8 mouse cellular contexts compared by ENCODE assay signal in the genomic region with DNA sequence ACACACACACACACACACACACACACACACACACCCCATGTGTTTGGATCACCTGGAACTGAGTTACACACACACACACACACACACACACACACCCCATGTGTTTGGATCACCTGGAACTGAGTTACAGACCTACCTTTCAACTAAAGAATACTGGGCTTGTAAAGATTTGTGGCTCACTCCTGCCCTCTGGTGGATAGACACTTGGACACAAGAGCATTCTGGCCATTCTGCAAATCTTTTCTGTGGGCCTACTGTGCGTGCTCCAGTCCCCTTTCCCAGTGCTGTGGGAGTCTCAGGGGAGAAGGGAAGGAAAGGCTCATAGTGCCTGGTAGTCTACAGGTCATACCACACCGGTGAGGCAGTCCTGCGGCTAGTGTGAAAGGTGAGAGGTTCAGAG. TPM values are rescaled to one million over a fixed set of nuclear protein-coding genes. Genes with fewer than 3 reads are reported as not detected.
DNase-seq lines count a peak whose midpoint lies in the region; ATAC-seq and TF ChIP-seq lines count a peak whose summit lies in the region.
"Had no signal": no experiment of that assay in that cellular context is flagged by ENCODE, and none has a peak within 500 bp of the region (broad histone marks: within the 10 kb centered on the region; RNA-seq: fewer than 3 reads in every experiment).

No protein-coding gene starts in this region.

- H3K9me3 ChIP-seq in kidney, embryonic 14.5 days (ENCODE audit: control insufficient read depth, low read length) = no peaks in the 10 kb centered on the region
- no peaks in the 10 kb centered on the region for H3K9me3 ChIP-seq in liver, embryonic 16.5 days (replicated peaks; ENCODE audit: control insufficient read depth, low read length)
- H3K9me3 ChIP-seq: heart, embryonic 13.5 days had no signal

- H3K27me3 ChIP-seq in testis, adult 2 months (ENCODE audit: control insufficient read depth, insufficient read depth, low read length) = no peaks in the 10 kb centered on the region
- no peaks in the 10 kb centered on the region for H3K27me3 ChIP-seq in kidney, embryonic 14.5 days (ENCODE audit: control insufficient read depth, insufficient read depth, low read length)
- H3K27me3 ChIP-seq in liver, embryonic 16.5 days (ENCODE audit: control insufficient read depth, insufficient read depth, low read depth, low read length) = no peaks in the 10 kb centered on the region
- H3K27me3 ChIP-seq: heart, embryonic 13.5 days had no signal

- DNase-seq in testis, postnatal 14 days (ENCODE audit: low spot score) = no peak
- DNase-seq in adrenal gland, postnatal 25 days = peak; percentile 49
- peak; percentile 58 for DNase-seq in fibroblast of lung, adult 2 months (ENCODE audit: low read depth)
- peak; percentile 55 for DNase-seq in retina, postnatal 7 days (ENCODE audit: low read depth, low spot score)

- no peak overlapping the region for H3K4me3 ChIP-seq in testis, adult 2 months (ENCODE audit: control insufficient read depth, low read depth, low read length)
- no peak overlapping the region for H3K4me3 ChIP-seq in kidney, embryonic 14.5 days (ENCODE audit: low read length)
- H3K4me3 ChIP-seq in liver, embryonic 16.5 days (ENCODE audit: low read depth, low read length) = no peak overlapping the region
- H3K4me3 ChIP-seq: heart, embryonic 13.5 days had no signal

- H3K36me3 ChIP-seq in testis, adult 2 months (ENCODE audit: control insufficient read depth, insufficient read depth, low read length) = peaks cover 3% of the 10 kb centered on the region
- H3K36me3 ChIP-seq in kidney, embryonic 14.5 days (ENCODE audit: control insufficient read depth, insufficient read depth, low read length) = peaks cover 48% of the 10 kb centered on the region
- H3K36me3 ChIP-seq in liver, embryonic 16.5 days (ENCODE audit: control insufficient read depth, insufficient read depth) = peaks cover 32% of the 10 kb centered on the region

- TF ChIP-seq POLR2A in testis, adult 2 months (IDR thresholded peaks at IDR 0.05; ENCODE audit: control insufficient read depth, low read depth, low read length) = no peak

- H3K27ac ChIP-seq in testis, adult 2 months (ENCODE audit: control insufficient read depth, insufficient read depth, low read depth, low read length) = no peak overlapping the region
- H3K27ac ChIP-seq in kidney, embryonic 14.5 days (ENCODE audit: low read depth, low read length) = no peak overlapping the region
- no peak overlapping the region for H3K27ac ChIP-seq in liver, embryonic 16.5 days (ENCODE audit: low read length)
- H3K27ac ChIP-seq: heart, embryonic 13.5 days had no signal

- WGBS in kidney, embryonic 14.5 days = 53% methylated on average over 3 of the region's 3 CpGs
- WGBS in liver, embryonic 16.5 days (ENCODE audit: insufficient replicate concordance) = 44% methylated on average over 3 of the region's 3 CpGs

- no peak overlapping the region for H3K4me2 ChIP-seq in kidney, embryonic 14.5 days (replicated peaks; ENCODE audit: low read depth, low read length)
- H3K4me2 ChIP-seq in liver, embryonic 16.5 days (ENCODE audit: low read depth, low read length) = no peak overlapping the region
- H3K4me2 ChIP-seq: heart, embryonic 13.5 days had no signal

- peak; percentile 18; the same call in 1 of the 2 replicates for ATAC-seq in kidney, embryonic 14.5 days (ENCODE audit: low FRiP score, low TSS enrichment)
- ATAC-seq in liver, embryonic 16.5 days (ENCODE audit: low read depth) = peak; percentile 20; the same call in 1 of the 2 replicates

- 0 out of 2 replicates have a peak, but pooled peaks have one; percentile 10 for TF ChIP-seq CTCF in testis, adult 2 months (IDR thresholded peaks at IDR 0.05; ENCODE audit: control insufficient read depth, insufficient read depth, insufficient replicate concordance, low read depth, low read length)

- H3K4me1 ChIP-seq in testis, adult 2 months (ENCODE audit: control insufficient read depth, insufficient read depth, low read length) = no peaks in the 10 kb centered on the region
- H3K4me1 ChIP-seq in kidney, embryonic 14.5 days (ENCODE audit: control insufficient read depth, insufficient read depth, low read length) = no peaks in the 10 kb centered on the region
- H3K4me1 ChIP-seq in liver, embryonic 16.5 days (ENCODE audit: control insufficient read depth, low read depth, low read length) = no peaks in the 10 kb centered on the region; the same call in 1 of the 2 replicates

- H3K9ac ChIP-seq in kidney, embryonic 14.5 days (ENCODE audit: low read depth, low read length) = no peak overlapping the region
- no peak overlapping the region for H3K9ac ChIP-seq in liver, embryonic 16.5 days (ENCODE audit: low read depth, low read length)
- H3K9ac ChIP-seq: heart, embryonic 13.5 days had no signal

RNA-seq across cellular contexts. Expression of a gene that starts 6.2 kb away (rescaled TPM):
- polyA plus RNA-seq in testis, adult 2 months (2012; rRNA removed) = 11.4 and 12.5 TPM in 2 replicates
- total RNA-seq in adrenal gland, postnatal 25 days (2021) = 17.7 and 22.4 TPM in 2 replicates
- polyA plus RNA-seq in kidney, embryonic 14.5 days (2014; fragmentation: Nextera tagmentation; extraction: Ambion mirVana) = 5.6 and 8.7 TPM in 2 replicates
- 8.0 and 8.9 TPM in 2 replicates for polyA plus RNA-seq in liver, embryonic 16.5 days (2015; fragmentation: Nextera tagmentation; extraction: Ambion mirVana)

RNA-seq across cellular contexts. Expression of a gene that starts 12.6 kb away (rescaled TPM):
- 38.1 and 40.6 TPM in 2 replicates for polyA plus RNA-seq in testis, adult 2 months (2012; rRNA removed)
- 190 and 202 TPM in 2 replicates for total RNA-seq in adrenal gland, postnatal 25 days (2021)
- 366 and 377 TPM in 2 replicates for polyA plus RNA-seq in kidney, embryonic 14.5 days (2014; fragmentation: Nextera tagmentation; extraction: Ambion mirVana)
- 104 and 106 TPM in 2 replicates for polyA plus RNA-seq in liver, embryonic 16.5 days (2015; fragmentation: Nextera tagmentation; extraction: Ambion mirVana)

RNA-seq across cellular contexts. Expression of a gene that starts 28.3 kb away (rescaled TPM):
- polyA plus RNA-seq in testis, adult 2 months (2012; rRNA removed) = 80.2 and 82.0 TPM in 2 replicates
- total RNA-seq in adrenal gland, postnatal 25 days (2021) = 12.9 and 13.1 TPM in 2 replicates
- polyA plus RNA-seq in kidney, embryonic 14.5 days (2014; fragmentation: Nextera tagmentation; extraction: Ambion mirVana) = 13.7 and 14.0 TPM in 2 replicates
- polyA plus RNA-seq in liver, embryonic 16.5 days (2015; fragmentation: Nextera tagmentation; extraction: Ambion mirVana) = 1.6 and 1.9 TPM in 2 replicates

RNA-seq across cellular contexts. Expression of a gene that starts 45.4 kb away (rescaled TPM):
- polyA plus RNA-seq in testis, adult 2 months (2012; rRNA removed) = 71.1 and 78.7 TPM in 2 replicates
- total RNA-seq in adrenal gland, postnatal 25 days (2021) = 52.1 and 60.0 TPM in 2 replicates
- 70.6 and 96.0 TPM in 2 replicates for polyA plus RNA-seq in kidney, embryonic 14.5 days (2014; fragmentation: Nextera tagmentation; extraction: Ambion mirVana)
- 17.6 and 19.8 TPM in 2 replicates for polyA plus RNA-seq in liver, embryonic 16.5 days (2015; fragmentation: Nextera tagmentation; extraction: Ambion mirVana)

RNA-seq across cellular contexts. Expression of a gene that starts 45.4 kb away (rescaled TPM):
- 5.1 and 5.3 TPM in 2 replicates for polyA plus RNA-seq in testis, adult 2 months (2012; rRNA removed)
- 2.5 and 9.4 TPM in 2 replicates for total RNA-seq in adrenal gland, postnatal 25 days (2021)
- polyA plus RNA-seq in kidney, embryonic 14.5 days (2014; fragmentation: Nextera tagmentation; extraction: Ambion mirVana) = 2.8 and 3.1 TPM in 2 replicates
- 0.85 and 1.6 TPM in 2 replicates for polyA plus RNA-seq in liver, embryonic 16.5 days (2015; fragmentation: Nextera tagmentation; extraction: Ambion mirVana)
